In genomic region chr12:109398951-109399350, GRCm38 (mm10) we compare ENCODE assay signal across 10 mouse cellular contexts. TPM values are rescaled to one million over a fixed set of nuclear protein-coding genes. Genes with fewer than 3 reads are reported as not detected.
DNase-seq lines count a peak whose midpoint lies in the region; ATAC-seq and TF ChIP-seq lines count a peak whose summit lies in the region.
"Had no signal": no experiment of that assay in that cellular context is flagged by ENCODE, and none has a peak within 500 bp of the region (broad histone marks: within the 10 kb centered on the region; RNA-seq: fewer than 3 reads in every experiment).

No protein-coding gene starts in this region.

- no peaks in the 10 kb centered on the region for H3K9me3 ChIP-seq in forebrain, embryonic 14.5 days (replicated peaks; ENCODE audit: control insufficient read depth, low read length)
- no peaks in the 10 kb centered on the region for H3K9me3 ChIP-seq in forebrain, embryonic 13.5 days (replicated peaks)
- H3K9me3 ChIP-seq in intestine, embryonic 14.5 days (ENCODE audit: control insufficient read depth, low read length) = no peaks in the 10 kb centered on the region
- no peaks in the 10 kb centered on the region for H3K9me3 ChIP-seq in intestine, postnatal 0 days (ENCODE audit: control insufficient read depth)
- no peaks in the 10 kb centered on the region for H3K9me3 ChIP-seq in liver, embryonic 11.5 days (ENCODE audit: control insufficient read depth, low read length)

- no peak overlapping the region for H3K27ac ChIP-seq in forebrain, embryonic 14.5 days (ENCODE audit: low read depth, low read length)
- H3K27ac ChIP-seq in forebrain, embryonic 13.5 days = no peak overlapping the region
- peak overlapping the region; percentile 91 for H3K27ac ChIP-seq in intestine, embryonic 14.5 days (ENCODE audit: low read depth)
- no peak overlapping the region for H3K27ac ChIP-seq in intestine, postnatal 0 days (ENCODE audit: low read depth, low read length)
- H3K27ac ChIP-seq in liver, embryonic 11.5 days (ENCODE audit: low read depth, low read length) = no peak overlapping the region; the same call in 1 of the 2 replicates

- no peaks in the 10 kb centered on the region for H3K36me3 ChIP-seq in forebrain, embryonic 14.5 days (ENCODE audit: control insufficient read depth, insufficient read depth, low read length)
- no peaks in the 10 kb centered on the region for H3K36me3 ChIP-seq in forebrain, embryonic 13.5 days (ENCODE audit: poor library complexity, severe bottlenecking)
- no peaks in the 10 kb centered on the region for H3K36me3 ChIP-seq in intestine, embryonic 14.5 days (ENCODE audit: control insufficient read depth, insufficient read depth, low read length)
- no peaks in the 10 kb centered on the region for H3K36me3 ChIP-seq in intestine, postnatal 0 days (ENCODE audit: control insufficient read depth, insufficient read depth)
- H3K36me3 ChIP-seq in liver, embryonic 11.5 days (ENCODE audit: control insufficient read depth, insufficient read depth, low read length) = no peaks in the 10 kb centered on the region

- TF ChIP-seq CTCF in intestine, postnatal 0 days (IDR thresholded peaks at IDR 0.05; ENCODE audit: low read depth) = no peak
- no peak for TF ChIP-seq CTCF in brain, embryonic 14.5 days (IDR thresholded peaks at IDR 0.05; ENCODE audit: borderline replicate concordance, extremely low read depth, insufficient read depth, insufficient read length)

- no peaks in the 10 kb centered on the region for H3K27me3 ChIP-seq in forebrain, embryonic 14.5 days (replicated peaks; ENCODE audit: control insufficient read depth, insufficient read depth, low read length)
- H3K27me3 ChIP-seq in forebrain, embryonic 13.5 days = 0 out of 2 replicates have a peak, but pooled peaks cover 4% of the 10 kb centered on the region
- H3K27me3 ChIP-seq in intestine, embryonic 14.5 days (replicated peaks; ENCODE audit: control insufficient read depth, insufficient read depth, low read length) = no peaks in the 10 kb centered on the region
- H3K27me3 ChIP-seq in intestine, postnatal 0 days (replicated peaks; ENCODE audit: control insufficient read depth, insufficient read depth, low read length) = no peaks in the 10 kb centered on the region
- H3K27me3 ChIP-seq in liver, embryonic 11.5 days (replicated peaks; ENCODE audit: control insufficient read depth, insufficient read depth, low read length) = no peaks in the 10 kb centered on the region

- H3K4me2 ChIP-seq in forebrain, embryonic 14.5 days (ENCODE audit: low read length) = 0 out of 2 replicates have a peak overlapping the region, but pooled peaks have one; percentile 30
- H3K4me2 ChIP-seq in forebrain, embryonic 13.5 days = no peak overlapping the region
- H3K4me2 ChIP-seq in intestine, embryonic 14.5 days (ENCODE audit: low read length) = no peak overlapping the region
- H3K4me2 ChIP-seq in intestine, postnatal 0 days (replicated peaks; ENCODE audit: low read depth) = no peak overlapping the region
- H3K4me2 ChIP-seq in liver, embryonic 11.5 days = no peak overlapping the region

- H3K4me3 ChIP-seq in forebrain, embryonic 14.5 days (ENCODE audit: low read depth, low read length) = no peak overlapping the region
- no peak overlapping the region for H3K4me3 ChIP-seq in forebrain, embryonic 13.5 days
- no peak overlapping the region for H3K4me3 ChIP-seq in intestine, embryonic 14.5 days (ENCODE audit: low read depth, low read length)
- H3K4me3 ChIP-seq in intestine, postnatal 0 days (ENCODE audit: low read depth, low read length) = no peak overlapping the region
- no peak overlapping the region for H3K4me3 ChIP-seq in liver, embryonic 11.5 days (ENCODE audit: low read depth, low read length)

- no peak for DNase-seq in forebrain, embryonic 14.5 days (ENCODE audit: low spot score)
- DNase-seq in intestine, embryonic 14.5 days (ENCODE audit: low spot score) = peak; percentile 72
- DNase-seq in brain, embryonic 14.5 days (ENCODE audit: low read depth) = peak; percentile 36
- DNase-seq in liver, embryonic 11.5 days (ENCODE audit: low spot score) = peak; percentile 52
- no peak for DNase-seq in layer of hippocampus, adult 8-10 months (ENCODE audit: low spot score in 2 of 2)
- DNase-seq in left cerebral cortex, adult 18-20 months (ENCODE audit: low spot score in 2 of 2) = no peak
- DNase-seq: B cell, adult 2 months; thymus, adult 2 months had no signal

- no peak overlapping the region for H3K9ac ChIP-seq in forebrain, embryonic 14.5 days (ENCODE audit: low read length)
- no peak overlapping the region for H3K9ac ChIP-seq in forebrain, embryonic 13.5 days
- H3K9ac ChIP-seq in intestine, embryonic 14.5 days (ENCODE audit: low read length) = no peak overlapping the region
- H3K9ac ChIP-seq in intestine, postnatal 0 days (ENCODE audit: low read depth, low read length) = no peak overlapping the region
- no peak overlapping the region for H3K9ac ChIP-seq in liver, embryonic 11.5 days (ENCODE audit: low read depth, low read length)

- ATAC-seq in forebrain, embryonic 14.5 days = no peak
- no peak for ATAC-seq in forebrain, embryonic 13.5 days
- ATAC-seq in intestine, embryonic 14.5 days (replicated peaks; ENCODE audit: low FRiP score, low TSS enrichment, low read depth) = peak; percentile 61; the same call in 1 of the 2 replicates
- no peak for ATAC-seq in intestine, postnatal 0 days
- ATAC-seq in liver, embryonic 11.5 days (replicated peaks; ENCODE audit: low FRiP score) = peak; percentile 22; the same call in 1 of the 2 replicates

- WGBS in forebrain, embryonic 14.5 days = 31% methylated on average over 6 of the region's 6 CpGs
- 34% methylated on average over 6 of the region's 6 CpGs for WGBS in forebrain, embryonic 13.5 days
- 15% methylated on average over 6 of the region's 6 CpGs for WGBS in intestine, embryonic 14.5 days
- 19% methylated on average over 6 of the region's 6 CpGs for WGBS in intestine, postnatal 0 days
- WGBS in liver, embryonic 11.5 days = 20% methylated on average over 6 of the region's 6 CpGs

- H3K4me1 ChIP-seq in forebrain, embryonic 14.5 days (ENCODE audit: control insufficient read depth, insufficient read depth, low read length) = peaks cover 17% of the 10 kb centered on the region
- H3K4me1 ChIP-seq in forebrain, embryonic 13.5 days = peaks cover 30% of the 10 kb centered on the region
- peaks cover 60% of the 10 kb centered on the region for H3K4me1 ChIP-seq in intestine, embryonic 14.5 days (replicated peaks; ENCODE audit: control insufficient read depth, insufficient read depth, low read length)
- peaks cover 15% of the 10 kb centered on the region; the same call in 1 of the 2 replicates for H3K4me1 ChIP-seq in intestine, postnatal 0 days (replicated peaks; ENCODE audit: control insufficient read depth, insufficient read depth, low read length)
- peaks cover 17% of the 10 kb centered on the region for H3K4me1 ChIP-seq in liver, embryonic 11.5 days (replicated peaks; ENCODE audit: control insufficient read depth, insufficient read depth, low read length)

- no peak for TF ChIP-seq POLR2A in brain, embryonic 14.5 days (IDR thresholded peaks at IDR 0.05; ENCODE audit: borderline replicate concordance, extremely low read depth, insufficient read depth, insufficient read length, poor library complexity, severe bottlenecking)

RNA-seq across cellular contexts. Expression of gene Dlk1, which starts 53.7 kb away (rescaled TPM):
- polyA plus RNA-seq in forebrain, embryonic 14.5 days (2014; fragmentation: Nextera tagmentation; extraction: Ambion mirVana) = 57.9 and 61.8 TPM in 2 replicates
- 69.3 and 118 TPM in 2 replicates for polyA plus RNA-seq in forebrain, embryonic 13.5 days (2015; fragmentation: Nextera tagmentation; extraction: Ambion mirVana)
- 398 and 437 TPM in 2 replicates for polyA plus RNA-seq in intestine, embryonic 14.5 days (2014; fragmentation: Nextera tagmentation; extraction: Ambion mirVana)
- 73.6 and 78.6 TPM in 2 replicates for polyA plus RNA-seq in intestine, postnatal 0 days (2015; fragmentation: Nextera tagmentation; extraction: Ambion mirVana)
- 303 and 331 TPM in 2 replicates for polyA plus RNA-seq in brain, embryonic 14.5 days (2012; rRNA removed)
- 744 and 770 TPM in 2 replicates for polyA plus RNA-seq in liver, embryonic 11.5 days (2014; fragmentation: Nextera tagmentation; extraction: Ambion mirVana)
- 10 to 100 TPM in 1 of 4 experiments, 1 to 10 TPM in 3; 6.6 to 10.6 (median 7.2) TPM for total RNA-seq in layer of hippocampus, adult 8-10 months (2022)
- total RNA-seq in left cerebral cortex, adult 18-20 months (2021) = 1 to 10 TPM; 4.7 to 7.5 TPM

Comparison
In these comparisons a context has a peak if more than half of its experiments do, and no peak if none do; other contexts are left out.
1. ATAC-seq: peak in intestine, embryonic 14.5 days (single experiment) and liver, embryonic 11.5 days (single experiment); none in forebrain, embryonic 14.5 days (single experiment), forebrain, embryonic 13.5 days (single experiment) and intestine, postnatal 0 days (single experiment).
2. DNase-seq: peak in intestine, embryonic 14.5 days (single experiment), brain, embryonic 14.5 days (single experiment) and liver, embryonic 11.5 days (single experiment); none in forebrain, embryonic 14.5 days (single experiment), layer of hippocampus, adult 8-10 months (0 of 2) and left cerebral cortex, adult 18-20 months (0 of 2).